Mouse (Mus musculus): Measurements from ENCODE around the gene Dnah17. TPM values are rescaled to one million over a fixed set of nuclear protein-coding genes. Genes with fewer than 3 reads are reported as not detected.
A peak's percentile ranks its signal among the peaks of the same experiment; 100 is the strongest.

The Dnah17 gene
- polyA plus RNA-seq, 1 experiment from 2014 or later, result 0.04 TPM

DNA sequence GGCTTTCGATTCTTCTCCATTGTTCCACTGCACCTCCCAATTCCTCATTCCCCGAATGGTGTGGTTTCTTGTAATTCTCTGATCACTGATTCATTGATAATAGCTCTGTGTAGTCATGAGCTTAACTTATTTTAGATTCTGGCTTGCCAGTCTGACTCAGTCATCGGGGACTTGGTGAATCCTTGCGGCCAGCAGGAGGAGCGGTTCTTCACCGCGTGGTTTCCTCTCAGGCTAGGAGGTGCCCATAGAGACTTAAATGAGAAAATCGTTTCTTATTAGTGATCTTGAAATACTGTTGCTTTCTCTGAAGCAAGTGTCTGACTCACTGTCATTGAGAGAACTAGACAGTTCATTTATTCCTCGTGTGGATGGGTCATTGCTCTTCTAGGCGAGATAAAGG lies 140.5 kb downstream of the Dnah17 start:
- TF ChIP-seq CTCF (IDR thresholded peaks at IDR 0.05; ENCODE audit: low read depth) (peak; percentile 59), EP300 (optimal IDR thresholded peaks at IDR 0.05) (no peak)
- WGBS, result 50% methylated on average over 10 of the region's 10 CpGs
- H3K4me3 ChIP-seq (ENCODE audit: low read depth, low read length), result no peak overlapping the region

DNA sequence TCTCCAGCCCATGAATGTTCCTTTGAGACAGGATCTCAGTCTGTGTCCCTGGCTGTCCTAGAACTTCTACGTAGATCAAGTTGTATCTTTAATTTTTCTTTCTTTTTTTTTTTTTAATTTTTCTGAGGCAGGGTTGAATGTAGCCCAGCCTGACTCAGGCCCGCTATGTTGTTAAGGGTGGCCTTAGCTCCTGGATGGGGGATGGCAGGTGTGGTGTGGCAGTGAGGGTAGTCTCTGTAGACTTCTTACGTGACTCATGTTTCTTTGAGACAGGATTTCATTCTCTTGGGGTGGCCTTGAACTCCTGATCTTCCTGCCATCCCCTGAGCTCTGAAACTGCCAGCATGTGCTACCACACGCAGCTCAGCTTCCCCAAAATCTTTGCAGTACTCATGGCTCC lies 141.2 kb downstream of the Dnah17 start:
- ATAC-seq (ENCODE audit: low FRiP score, low TSS enrichment) (no peak), DNase-seq (ENCODE audit: low spot score) (no peak)
- Histone ChIP-seq H3K36me3 (ENCODE audit: control insufficient read depth, insufficient read depth, low read length) (no peaks in the 10 kb centered on the region), H3K4me3 (ENCODE audit: low read depth, low read length) (no peak overlapping the region), H3K9me3 (ENCODE audit: control insufficient read depth, low read length) (no peaks in the 10 kb centered on the region), H3K4me1 (replicated peaks; ENCODE audit: control insufficient read depth, insufficient read depth) (peaks cover 20% of the 10 kb centered on the region), H3K4me2 (replicated peaks; ENCODE audit: low read depth) (no peak overlapping the region), H3K9ac (ENCODE audit: low read length) (no peak overlapping the region), H3K27me3 (ENCODE audit: control insufficient read depth, insufficient read depth, low read length) (no peaks in the 10 kb centered on the region), H3K27ac (replicated peaks) (no peak overlapping the region)
- 78% methylated on average over 4 of the region's 4 CpGs for WGBS
- TF ChIP-seq CTCF (IDR thresholded peaks at IDR 0.05; ENCODE audit: low read depth), result no peak
- TF ChIP-seq EP300 (optimal IDR thresholded peaks at IDR 0.05), result no peak

More for the DNA sequence above, 140.5 kb downstream of the Dnah17 start:
- Histone ChIP-seq H3K27ac (replicated peaks) (no peak overlapping the region), H3K9ac (ENCODE audit: low read length) (no peak overlapping the region), H3K36me3 (ENCODE audit: control insufficient read depth, insufficient read depth, low read length) (no peaks in the 10 kb centered on the region), H3K4me2 (replicated peaks; ENCODE audit: low read depth) (no peak overlapping the region), H3K27me3 (ENCODE audit: control insufficient read depth, insufficient read depth, low read length) (no peaks in the 10 kb centered on the region), H3K4me1 (replicated peaks; ENCODE audit: control insufficient read depth, insufficient read depth) (peaks cover 27% of the 10 kb centered on the region), H3K9me3 (ENCODE audit: control insufficient read depth, low read length) (no peaks in the 10 kb centered on the region)
- ATAC-seq (ENCODE audit: low FRiP score, low TSS enrichment) (no peak), DNase-seq (ENCODE audit: low spot score) (no peak)

DNA sequence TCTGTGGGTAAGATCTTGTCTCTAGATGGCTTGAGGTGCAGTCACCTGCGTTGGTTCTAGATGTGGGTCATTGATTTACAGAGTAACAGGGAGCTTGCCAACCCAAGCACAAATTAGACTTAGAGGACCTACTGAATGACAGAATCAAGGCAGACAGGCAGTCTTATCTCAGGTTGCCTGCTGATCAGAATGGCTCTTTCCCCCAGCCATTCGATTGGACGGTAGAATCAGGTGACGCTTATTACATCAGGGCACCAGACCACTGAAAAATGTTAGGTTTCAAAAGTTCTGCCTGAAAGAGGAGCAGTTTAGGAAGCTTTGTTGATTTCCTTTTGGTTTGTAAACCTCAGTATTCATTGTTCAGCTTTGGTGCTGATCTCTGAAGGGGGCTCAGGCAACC lies 142.5 kb downstream of the Dnah17 start:
- H3K4me1 ChIP-seq (replicated peaks; ENCODE audit: control insufficient read depth, insufficient read depth), result peaks cover 11% of the 10 kb centered on the region
- H3K9ac ChIP-seq (ENCODE audit: low read length), result peak overlapping the region; percentile 93; the same call in 1 of the 2 replicates
- H3K4me2 ChIP-seq (replicated peaks; ENCODE audit: low read depth), result peak overlapping the region; percentile 77
- ATAC-seq (ENCODE audit: low FRiP score, low TSS enrichment), result no peak
- 58% methylated on average over 4 of the region's 4 CpGs for WGBS
- TF ChIP-seq CTCF (IDR thresholded peaks at IDR 0.05; ENCODE audit: low read depth) (no peak), EP300 (optimal IDR thresholded peaks at IDR 0.05) (no peak)
- DNase-seq (ENCODE audit: low spot score), result no peak
- 0 out of 2 replicates have a peak overlapping the region, but pooled peaks have one; percentile 98 for H3K4me3 ChIP-seq (ENCODE audit: low read depth, low read length)
- H3K27me3 ChIP-seq (ENCODE audit: control insufficient read depth, insufficient read depth, low read length), result no peaks in the 10 kb centered on the region
- H3K27ac ChIP-seq (replicated peaks), result no peak overlapping the region
- no peaks in the 10 kb centered on the region for H3K9me3 ChIP-seq (ENCODE audit: control insufficient read depth, low read length)
- H3K36me3 ChIP-seq (ENCODE audit: control insufficient read depth, insufficient read depth, low read length), result no peaks in the 10 kb centered on the region

DNA sequence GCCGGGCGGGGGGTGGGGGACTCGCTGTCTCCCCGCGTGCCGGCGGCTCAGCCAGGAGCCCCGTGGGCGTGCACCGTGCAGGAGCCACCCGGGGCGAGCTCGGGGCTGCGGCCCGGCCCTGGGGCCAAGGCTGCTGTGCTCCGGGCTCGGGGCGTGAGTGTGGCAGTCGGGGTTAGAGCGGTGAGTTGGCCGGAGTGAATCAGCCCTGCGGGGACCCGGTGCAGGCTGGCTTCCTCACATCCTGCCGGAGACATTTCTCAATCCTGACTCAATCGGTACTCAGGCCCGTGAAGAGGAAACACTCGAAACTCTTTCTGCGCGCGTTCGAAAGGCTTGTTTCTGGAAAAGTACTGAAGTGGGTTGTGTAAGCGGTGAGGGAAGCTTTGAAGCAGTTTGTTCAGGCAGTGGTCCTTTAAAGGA lies 143.4 kb downstream of the Dnah17 start:
- under 1% methylated on average over 32 of the region's 32 CpGs for whole genome bisulfite sequencing
- no peaks in the 10 kb centered on the region for H3K9me3 ChIP-seq (ENCODE audit: control insufficient read depth, low read length)

DNA sequence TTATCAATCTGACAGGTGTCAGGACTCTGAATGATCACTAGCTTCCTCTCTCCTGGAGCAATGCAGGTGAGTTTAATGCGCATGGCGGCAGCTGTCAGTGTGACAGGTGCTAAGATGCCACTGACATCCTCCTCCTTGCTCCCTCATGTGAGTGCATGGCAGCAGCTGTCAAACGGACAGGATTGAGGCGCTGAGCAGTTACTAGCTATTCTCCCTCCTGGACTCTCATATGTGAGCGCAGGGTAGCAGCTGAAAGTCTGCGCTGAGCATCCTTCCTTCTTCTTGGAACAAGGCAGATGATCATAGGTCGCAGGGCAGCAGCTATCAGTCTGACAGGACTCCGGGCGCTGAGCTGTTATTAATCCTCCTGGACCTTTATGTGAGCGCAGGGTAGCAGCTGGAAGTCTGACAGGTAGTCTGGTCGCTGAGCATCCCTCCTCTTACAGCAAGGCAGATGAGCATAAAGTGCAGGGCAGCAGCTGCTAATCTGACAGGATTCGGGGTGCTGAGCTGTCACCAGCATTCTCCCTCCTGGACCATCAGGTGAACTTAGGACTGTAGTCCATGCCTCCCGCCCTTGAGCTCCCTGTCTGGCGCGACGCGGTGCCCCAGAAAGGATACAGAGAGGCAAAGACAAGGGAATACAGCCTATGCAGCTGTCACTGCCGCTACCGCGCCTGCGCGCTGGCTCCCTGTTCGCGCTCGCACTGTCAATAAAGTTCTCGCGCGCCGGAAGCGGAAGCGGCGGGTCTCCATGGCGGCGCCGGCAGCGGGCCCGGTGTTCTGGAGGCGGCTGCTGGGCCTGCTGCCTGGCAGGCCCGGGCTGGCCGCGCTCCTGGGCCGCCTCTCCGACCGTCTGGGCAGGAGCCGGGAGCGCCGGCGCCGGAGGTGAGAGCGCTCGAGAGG lies 144.1 kb downstream of the Dnah17 start, which contains the start of gene Pgs1:
Pgs1 (plus strand) TSS at position 167 of the 906 bp plus-strand sequence.
- Histone ChIP-seq H3K9ac (ENCODE audit: low read length) (peak within 1 kb of the TSS; percentile 93), H3K4me3 (ENCODE audit: low read depth, low read length) (peak within 1 kb of the TSS; percentile 98), H3K36me3 (ENCODE audit: control insufficient read depth, insufficient read depth, low read length) (no peaks in the 10 kb centered on the region), H3K9me3 (ENCODE audit: control insufficient read depth, low read length) (no peaks in the 10 kb centered on the region), H3K4me2 (replicated peaks; ENCODE audit: low read depth) (peak within 1 kb of the TSS; percentile 77), H3K27me3 (ENCODE audit: control insufficient read depth, insufficient read depth, low read length) (no peaks in the 10 kb centered on the region), H3K4me1 (replicated peaks; ENCODE audit: control insufficient read depth, insufficient read depth) (peaks cover 8% of the 10 kb centered on the region), H3K27ac (replicated peaks) (peak within 1 kb of the TSS; percentile 86)
- no peak for TF ChIP-seq EP300 (optimal IDR thresholded peaks at IDR 0.05)
- no peak for TF ChIP-seq CTCF (IDR thresholded peaks at IDR 0.05; ENCODE audit: low read depth)
- WGBS, result 9% methylated on average over 36 of the region's 51 CpGs
- DNase-seq (ENCODE audit: low spot score) (peak; percentile 91), ATAC-seq (ENCODE audit: low FRiP score, low TSS enrichment) (peak; percentile 85)

More for the DNA sequence above, 143.4 kb downstream of the Dnah17 start:
- no peaks in the 10 kb centered on the region for H3K36me3 ChIP-seq (ENCODE audit: control insufficient read depth, insufficient read depth, low read length)
- H3K4me1 ChIP-seq (replicated peaks; ENCODE audit: control insufficient read depth, insufficient read depth), result peaks cover 8% of the 10 kb centered on the region
- peak overlapping the region; percentile 86 for H3K27ac ChIP-seq (replicated peaks)
- ATAC-seq (ENCODE audit: low FRiP score, low TSS enrichment) (peak; percentile 66), DNase-seq (ENCODE audit: low spot score) (no peak)
- H3K4me2 ChIP-seq (replicated peaks; ENCODE audit: low read depth), result peak overlapping the region; percentile 77
- no peaks in the 10 kb centered on the region for H3K27me3 ChIP-seq (ENCODE audit: control insufficient read depth, insufficient read depth, low read length)
- no peak for TF ChIP-seq CTCF (IDR thresholded peaks at IDR 0.05; ENCODE audit: low read depth)
- TF ChIP-seq EP300 (optimal IDR thresholded peaks at IDR 0.05), result no peak
- H3K9ac ChIP-seq (ENCODE audit: low read length), result peak overlapping the region; percentile 93
- H3K4me3 ChIP-seq (ENCODE audit: low read depth, low read length), result peak overlapping the region; percentile 98

DNA sequence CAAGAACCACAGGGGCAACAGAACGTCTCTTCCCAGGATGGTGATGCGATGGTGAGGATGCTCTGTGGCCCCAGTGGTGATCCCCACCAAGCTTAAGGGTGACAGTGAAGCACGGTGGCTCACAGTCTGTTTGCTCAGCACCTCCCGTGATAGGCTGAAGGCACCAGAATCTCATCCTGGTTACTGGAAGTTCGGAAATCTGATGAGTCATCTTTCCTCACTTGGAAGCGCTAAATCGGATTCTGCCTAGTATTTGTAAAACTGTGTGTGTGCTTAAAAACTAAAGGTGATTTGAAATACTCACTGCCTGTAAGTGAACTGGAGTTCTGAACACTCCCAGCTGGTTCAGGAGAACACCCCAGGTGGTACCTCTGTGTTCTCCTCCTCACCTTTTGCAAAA lies 146.7 kb downstream of the Dnah17 start:
- Histone ChIP-seq H3K4me1 (replicated peaks; ENCODE audit: control insufficient read depth, insufficient read depth) (peaks cover 8% of the 10 kb centered on the region), H3K27ac (replicated peaks) (no peak overlapping the region), H3K36me3 (ENCODE audit: control insufficient read depth, insufficient read depth, low read length) (no peaks in the 10 kb centered on the region), H3K4me3 (ENCODE audit: low read depth, low read length) (no peak overlapping the region), H3K9me3 (ENCODE audit: control insufficient read depth, low read length) (no peaks in the 10 kb centered on the region), H3K27me3 (ENCODE audit: control insufficient read depth, insufficient read depth, low read length) (no peaks in the 10 kb centered on the region), H3K9ac (ENCODE audit: low read length) (no peak overlapping the region), H3K4me2 (replicated peaks; ENCODE audit: low read depth) (no peak overlapping the region)
- DNase-seq (ENCODE audit: low spot score), result no peak
- TF ChIP-seq CTCF (IDR thresholded peaks at IDR 0.05; ENCODE audit: low read depth) (no peak), EP300 (optimal IDR thresholded peaks at IDR 0.05) (no peak)
- no peak for ATAC-seq (ENCODE audit: low FRiP score, low TSS enrichment)
- 64% methylated on average over 7 of the region's 7 CpGs for WGBS

All from stomach, postnatal 0 days (tissue).